Mouse (Mus musculus) hindbrain, embryonic 10.5 days (tissue): ENCODE results near the gene Tdg. TPM values are rescaled to one million over a fixed set of nuclear protein-coding genes. Genes with fewer than 3 reads are reported as not detected.

Source experiments
- DNase-seq: peaks from one replicate; pipeline ENCODE4 v3.0.0-alpha.2; 2017; ENCODE audit warnings: low spot score
- H3K27ac ChIP-seq: fragments of 300-500 bp; sonication (generic); 2 replicates; pipeline ENCODE4 v1.5.1; 2016; ENCODE audit warnings: mild to moderate bottlenecking, moderate library complexity
- H3K27me3 ChIP-seq: fragments of 300-500 bp; sonication (generic); 2 replicates; pipeline ENCODE4 v1.6.1; 2016; ENCODE audit warnings: mild to moderate bottlenecking; ENCODE audit not compliant: poor library complexity, insufficient read depth, severe bottlenecking
- H3K36me3 ChIP-seq: fragments of 300-500 bp; sonication (generic); 2 replicates; pipeline ENCODE4 v1.6.1; 2016; ENCODE audit warnings: mild to moderate bottlenecking, moderate library complexity
- H3K4me1 ChIP-seq: fragments of 300-500 bp; sonication (generic); replicated peaks from 2 replicates; pipeline ENCODE4 v1.6.1; 2016; ENCODE audit warnings: mild to moderate bottlenecking
- H3K4me3 ChIP-seq: fragments of 300-500 bp; sonication (generic); 2 replicates; pipeline ENCODE4 v1.5.1; 2016; ENCODE audit warnings: mild to moderate bottlenecking, moderate library complexity
- H3K9me3 ChIP-seq: fragments of 300-500 bp; sonication (generic); 2 replicates; pipeline ENCODE4 v1.6.1; 2016; ENCODE audit warnings: mild to moderate bottlenecking, moderate library complexity
- WGBS: fragments of 180-500 bp; shearing (Covaris S2); methylation state at CpG from one replicate; pipeline ENCODE4 v1.1.7; 2016; 5-methylcytosine and 5-hydroxymethylcytosine counted together
- polyA plus RNA-seq: library from polyadenylated mRNA; unstranded; fragments of >200 nt; fragmentation: Nextera tagmentation; extraction: Ambion mirVana; gene quantifications from 2 replicates; pipeline ENCODE4 v1.2.1, GENCODE M21; 2016

Tdg gene
- polyA plus RNA-seq, 1 experiment from 2014 or later: 265 TPM

DNA sequence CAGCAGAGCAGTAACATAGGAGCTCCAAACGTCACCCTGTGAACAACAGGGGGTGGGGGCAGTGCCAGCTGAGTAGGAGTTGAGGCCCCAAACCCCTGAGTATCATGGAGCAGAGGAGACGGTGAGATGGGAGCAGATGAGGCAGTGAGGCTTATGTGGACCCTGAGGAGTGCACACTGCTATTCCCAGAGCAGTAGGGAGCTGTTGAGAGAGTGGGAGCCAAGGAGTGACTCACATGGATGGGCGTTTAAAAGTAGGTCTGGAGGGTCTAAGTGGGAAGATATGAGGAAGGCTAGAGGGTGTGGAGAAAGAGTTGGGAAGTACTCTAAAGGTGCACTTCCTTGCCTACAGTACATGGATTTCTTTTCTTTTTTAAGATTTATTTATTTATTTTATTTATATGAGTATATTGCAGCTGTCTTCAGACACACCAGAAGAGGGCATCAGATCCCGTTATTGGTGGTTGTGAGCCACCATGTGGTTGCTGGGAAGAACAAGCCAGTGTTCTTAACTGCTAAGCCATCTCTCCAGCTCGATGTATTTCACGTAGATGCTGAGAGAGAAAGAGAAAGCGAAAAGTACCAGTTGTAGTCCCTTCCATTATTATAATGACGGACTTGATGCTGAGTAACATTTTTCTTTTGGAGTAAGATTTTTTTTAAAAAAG, 9.5 kb downstream of the Tdg start:
- no peak for DNase-seq
- Histone ChIP-seq H3K9me3 (no peaks in the 10 kb centered on the region), H3K36me3 (peaks cover 100% of the 10 kb centered on the region), H3K4me3 (no peak overlapping the region), H3K27ac (no peak overlapping the region), H3K27me3 (no peaks in the 10 kb centered on the region), H3K4me1 (no peaks in the 10 kb centered on the region)
- WGBS: 90% methylated on average over 8 of the region's 8 CpGs

- H3K9me3 ChIP-seq: no peaks in the 10 kb centered on the region
- no peaks in the 10 kb centered on the region for H3K4me1 ChIP-seq
- H3K36me3 ChIP-seq: peaks cover 100% of the 10 kb centered on the region
- DNase-seq: no peak
- H3K27ac ChIP-seq: no peak overlapping the region
- no peak overlapping the region for H3K4me3 ChIP-seq
- no peaks in the 10 kb centered on the region for H3K27me3 ChIP-seq
- 95% methylated on average over 9 of the region's 9 CpGs for WGBS
Measured at GRCm38 (mm10) chr10:82641481-82641880, 11.9 kb downstream of the Tdg start.

DNA sequence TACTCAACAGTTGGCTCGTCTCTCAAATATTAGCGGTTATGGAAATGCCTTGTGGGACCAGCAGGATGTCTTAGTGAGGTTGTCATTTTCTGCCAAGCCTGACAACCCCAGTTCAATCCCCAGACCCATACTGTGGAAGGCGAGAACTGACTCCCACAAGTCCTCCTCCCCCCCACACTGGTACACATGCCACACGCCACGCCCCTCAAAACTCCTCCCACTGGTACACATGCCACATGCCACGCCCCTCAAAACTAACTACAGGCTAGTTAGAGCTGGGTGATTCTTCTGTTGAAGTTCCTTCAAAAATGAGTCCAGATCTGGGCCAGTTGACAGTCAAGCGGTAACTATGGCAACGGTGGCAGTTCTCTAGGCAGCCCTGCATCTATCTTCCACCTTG, 16.5 kb downstream of the Tdg start:
- Histone ChIP-seq H3K36me3 (peaks cover 85% of the 10 kb centered on the region), H3K4me1 (no peaks in the 10 kb centered on the region), H3K4me3 (no peak overlapping the region), H3K9me3 (no peaks in the 10 kb centered on the region), H3K27ac (no peak overlapping the region), H3K27me3 (no peaks in the 10 kb centered on the region)
- 93% methylated on average over 8 of the region's 8 CpGs for WGBS
- DNase-seq: no peak

DNA sequence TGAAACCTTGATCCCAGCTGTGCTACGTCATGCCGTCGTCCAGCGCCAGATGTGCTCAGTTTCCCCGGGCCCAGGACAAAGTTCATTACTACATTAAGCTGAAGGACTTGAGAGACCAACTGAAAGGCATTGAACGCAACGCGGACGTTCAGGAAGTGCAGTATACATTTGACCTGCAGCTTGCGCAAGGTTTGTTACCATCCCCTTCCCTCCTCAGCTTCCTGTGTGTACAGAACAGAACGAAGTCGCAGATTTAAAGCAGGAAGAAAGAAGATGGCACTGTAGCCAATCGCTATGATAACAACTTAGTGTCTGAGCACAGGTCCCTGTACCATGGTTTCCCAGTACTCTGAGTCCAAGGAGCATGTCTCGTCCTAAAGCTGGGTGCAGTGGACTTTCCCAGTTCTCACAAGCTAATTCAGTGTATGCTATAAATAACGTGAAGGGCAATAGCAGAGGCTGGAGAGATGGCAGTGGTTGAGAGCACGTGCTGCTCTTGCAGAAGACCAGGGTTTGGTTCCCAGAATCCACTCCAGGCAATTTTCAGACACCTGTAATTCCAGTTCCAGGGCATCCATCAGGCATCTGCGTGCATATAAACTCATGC, 17.7 kb downstream of the Tdg start:
- no peak overlapping the region for H3K27ac ChIP-seq
- 92% methylated on average over 17 of the region's 17 CpGs for WGBS
- no peak overlapping the region for H3K4me3 ChIP-seq
- H3K9me3 ChIP-seq: no peaks in the 10 kb centered on the region
- H3K4me1 ChIP-seq: no peaks in the 10 kb centered on the region
- H3K27me3 ChIP-seq: no peaks in the 10 kb centered on the region
- DNase-seq: no peak
- H3K36me3 ChIP-seq: peaks cover 85% of the 10 kb centered on the region

DNA sequence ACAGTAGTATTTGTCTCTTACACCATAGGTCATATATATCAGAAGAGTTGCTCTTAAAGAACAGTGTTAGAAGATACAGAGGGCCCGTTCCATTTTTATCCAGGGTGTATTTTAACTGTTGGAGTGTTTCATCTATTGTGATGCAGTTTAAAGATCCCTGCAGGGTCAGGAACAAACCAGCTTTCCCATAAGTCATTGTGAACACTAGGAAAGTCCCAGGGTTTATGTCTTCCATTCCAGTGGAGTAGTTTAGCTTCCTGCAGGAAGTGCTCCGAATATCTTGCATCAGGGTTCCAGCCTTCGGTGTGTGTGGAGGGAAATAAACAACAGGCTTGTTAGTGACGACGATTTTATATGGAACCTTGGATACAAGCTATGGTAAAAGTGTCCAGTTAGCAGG, 21.6 kb downstream of the Tdg start:
- peaks cover 51% of the 10 kb centered on the region for H3K36me3 ChIP-seq
- no peak overlapping the region for H3K27ac ChIP-seq
- DNase-seq: no peak
- no peaks in the 10 kb centered on the region for H3K4me1 ChIP-seq
- no peaks in the 10 kb centered on the region for H3K27me3 ChIP-seq
- no peak overlapping the region for H3K4me3 ChIP-seq
- WGBS: 94% methylated on average over 5 of the region's 5 CpGs
- H3K9me3 ChIP-seq: no peaks in the 10 kb centered on the region

DNA sequence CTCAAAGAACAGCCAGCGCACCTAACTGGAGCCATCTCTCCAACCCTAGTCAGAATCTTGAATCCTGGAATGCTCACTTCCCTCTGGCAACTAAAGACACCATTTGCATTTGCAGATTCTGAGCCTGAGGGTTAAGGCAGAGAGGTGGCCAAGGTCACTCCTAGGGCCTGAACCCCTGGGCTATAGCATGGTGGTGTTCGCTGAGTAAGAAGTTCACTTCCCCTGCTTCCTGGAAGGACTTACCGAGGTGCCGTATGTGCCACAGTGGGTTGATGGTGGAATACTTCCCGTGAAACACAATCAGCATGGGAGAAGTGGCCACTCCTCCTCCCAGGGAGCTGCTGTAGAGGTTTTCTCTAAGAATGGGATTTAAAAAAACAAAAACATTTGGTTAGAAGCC, 23.0 kb downstream of the Tdg start:
- no peak for DNase-seq
- Histone ChIP-seq H3K4me1 (no peaks in the 10 kb centered on the region), H3K36me3 (peaks cover 36% of the 10 kb centered on the region), H3K27me3 (no peaks in the 10 kb centered on the region), H3K4me3 (no peak overlapping the region), H3K9me3 (no peaks in the 10 kb centered on the region), H3K27ac (no peak overlapping the region)
- WGBS: 74% methylated on average over 5 of the region's 5 CpGs

- no peaks in the 10 kb centered on the region for H3K4me1 ChIP-seq
- 83% methylated on average over 3 of the region's 3 CpGs for WGBS
Measured at GRCm38 (mm10) chr10:82654581-82654980, 25.0 kb downstream of the Tdg start.

DNA sequence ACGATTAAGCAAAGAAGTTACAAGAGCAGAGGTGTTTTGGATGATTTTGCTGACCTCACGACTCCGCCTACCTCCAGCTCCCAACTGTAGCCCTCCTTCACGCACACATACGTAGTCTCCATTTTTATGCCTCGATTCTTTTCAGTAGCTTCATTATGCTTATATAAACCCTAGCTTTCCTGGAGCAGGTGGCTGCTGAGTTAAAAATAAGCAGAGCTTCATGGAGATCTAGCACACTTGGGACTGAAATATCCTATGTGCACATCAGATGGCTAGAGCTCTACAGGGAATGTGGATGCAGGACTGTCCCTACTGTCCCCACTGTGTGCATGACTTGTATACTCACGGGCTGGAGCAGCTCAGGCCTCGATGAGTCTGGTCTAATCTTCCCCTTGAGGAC, 32.2 kb downstream of the Tdg start:
- no peaks in the 10 kb centered on the region for H3K27me3 ChIP-seq
- H3K36me3 ChIP-seq: no peaks in the 10 kb centered on the region
- WGBS: 90% methylated on average over 8 of the region's 8 CpGs
- DNase-seq: no peak
- H3K4me1 ChIP-seq: peaks cover 3% of the 10 kb centered on the region; the same call in 1 of the 2 replicates
- H3K4me3 ChIP-seq: no peak overlapping the region
- H3K9me3 ChIP-seq: no peaks in the 10 kb centered on the region
- H3K27ac ChIP-seq: no peak overlapping the region

More at GRCm38 (mm10) chr10:82654581-82654980, 25.0 kb downstream of the Tdg start:
- DNase-seq: no peak
- no peaks in the 10 kb centered on the region for H3K9me3 ChIP-seq
- no peak overlapping the region for H3K27ac ChIP-seq
- no peaks in the 10 kb centered on the region for H3K27me3 ChIP-seq
- H3K36me3 ChIP-seq: peaks cover 27% of the 10 kb centered on the region
- no peak overlapping the region for H3K4me3 ChIP-seq

DNA sequence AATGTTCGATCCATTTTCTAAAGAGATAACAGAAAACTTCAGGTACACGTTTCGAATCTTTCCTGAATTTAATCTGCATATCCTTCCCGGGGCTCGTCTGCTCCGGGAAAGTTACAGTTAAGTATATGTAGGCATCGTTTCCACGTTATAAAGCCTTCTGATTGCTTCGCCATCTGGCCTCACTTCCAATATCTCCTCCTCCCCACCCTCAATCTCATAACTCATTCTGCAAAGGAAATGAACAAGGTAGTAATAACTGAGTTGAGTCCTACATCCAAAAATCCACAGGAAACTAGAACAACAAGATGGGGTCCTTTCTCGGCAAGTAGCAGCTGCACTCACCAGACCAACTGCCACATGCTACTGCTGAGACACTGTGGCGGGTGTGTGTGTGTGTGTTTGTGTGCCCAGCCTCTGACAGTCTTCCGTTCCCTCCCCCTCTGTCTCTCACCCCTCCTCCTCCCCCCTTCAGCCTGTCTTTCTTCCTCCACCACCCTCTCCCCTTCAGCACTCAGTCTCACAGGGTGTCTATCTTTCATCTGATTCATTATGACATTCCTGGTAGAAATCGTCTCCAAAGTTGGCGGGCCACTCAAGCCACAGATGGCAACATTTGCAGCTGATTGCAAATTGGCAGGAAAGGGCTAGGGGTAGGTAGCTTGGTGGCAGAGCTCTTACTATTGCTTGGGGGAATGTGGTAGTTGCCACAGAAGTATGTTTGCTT, 32.8 kb downstream of the Tdg start:
- Histone ChIP-seq H3K4me1 (peaks cover 4% of the 10 kb centered on the region; the same call in 1 of the 2 replicates), H3K36me3 (no peaks in the 10 kb centered on the region), H3K9me3 (no peaks in the 10 kb centered on the region), H3K4me3 (no peak overlapping the region), H3K27me3 (no peaks in the 10 kb centered on the region), H3K27ac (no peak overlapping the region)
- no peak for DNase-seq
- 86% methylated on average over 14 of the region's 14 CpGs for WGBS

DNA sequence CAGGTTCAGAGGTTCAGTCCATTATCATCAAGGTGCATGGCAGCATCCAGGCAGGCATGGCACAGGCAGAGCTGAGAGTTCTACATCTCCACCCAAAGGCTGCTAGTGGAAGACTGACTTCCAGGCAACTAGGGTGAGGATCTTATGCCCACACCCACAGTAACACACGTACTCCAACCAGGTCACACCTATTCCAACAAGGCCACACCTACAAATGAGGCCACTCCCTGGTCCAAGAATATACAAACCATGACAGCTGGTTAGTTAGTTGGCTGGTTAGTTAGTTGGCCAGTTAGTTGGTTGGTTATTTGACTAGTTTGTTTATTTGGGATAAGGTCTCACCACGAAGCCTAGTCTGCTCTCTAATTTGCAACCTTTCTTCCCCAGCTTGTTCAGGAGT, 33.7 kb downstream of the Tdg start:
- WGBS: 87% methylated on average over 2 of the region's 2 CpGs
- H3K27me3 ChIP-seq: no peaks in the 10 kb centered on the region
- no peak for DNase-seq

DNA sequence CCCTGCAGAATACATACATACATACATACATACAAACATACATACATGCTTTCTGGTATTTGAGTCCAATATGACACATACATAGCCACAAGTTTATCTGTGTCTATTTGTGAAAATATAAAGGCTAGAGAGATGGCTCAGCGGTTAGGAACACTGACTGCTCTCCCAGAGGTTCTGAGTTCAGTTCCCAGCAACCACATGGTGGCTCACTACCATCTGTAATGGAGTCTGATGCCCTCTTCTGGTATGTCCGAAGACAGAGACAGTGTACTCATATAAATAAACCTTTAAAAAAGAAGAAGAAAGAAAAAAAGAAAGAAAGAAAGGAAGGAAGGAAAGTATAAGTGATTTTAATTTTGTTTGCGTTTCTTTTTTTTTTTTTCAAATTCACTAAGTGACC, 36.3 kb downstream of the Tdg start:
- WGBS: 61% methylated on average over 3 of the region's 3 CpGs
- Histone ChIP-seq H3K27ac (no peak overlapping the region), H3K4me3 (no peak overlapping the region), H3K9me3 (no peaks in the 10 kb centered on the region), H3K36me3 (no peaks in the 10 kb centered on the region), H3K4me1 (peaks cover 4% of the 10 kb centered on the region; the same call in 1 of the 2 replicates), H3K27me3 (no peaks in the 10 kb centered on the region)
- no peak for DNase-seq

More for the DNA sequence above, 33.7 kb downstream of the Tdg start:
- H3K4me3 ChIP-seq: no peak overlapping the region
- H3K36me3 ChIP-seq: no peaks in the 10 kb centered on the region
- H3K9me3 ChIP-seq: no peaks in the 10 kb centered on the region
- peaks cover 4% of the 10 kb centered on the region; the same call in 1 of the 2 replicates for H3K4me1 ChIP-seq
- H3K27ac ChIP-seq: no peak overlapping the region

- no peaks in the 10 kb centered on the region for H3K9me3 ChIP-seq
- H3K4me1 ChIP-seq: peaks cover 4% of the 10 kb centered on the region; the same call in 1 of the 2 replicates
- peak overlapping the region; percentile 23; the same call in 1 of the 2 replicates for H3K4me3 ChIP-seq
- DNase-seq: peak; percentile 84
- H3K36me3 ChIP-seq: no peaks in the 10 kb centered on the region
- WGBS: 25% methylated on average over 22 of the region's 22 CpGs
- no peak overlapping the region for H3K27ac ChIP-seq
- H3K27me3 ChIP-seq: no peaks in the 10 kb centered on the region
Measured at GRCm38 (mm10) chr10:82666436-82667234, 37.0 kb downstream of the Tdg start.
